In genomic region chr10:8350626-8351025, GRCm38 (mm10) we compare ENCODE assay signal across 17 mouse cellular contexts.
"Had no signal": no experiment of that assay in that cellular context is flagged by ENCODE, and none has a peak within 500 bp of the region (broad histone marks: within the 10 kb centered on the region; RNA-seq: fewer than 3 reads in every experiment).

No protein-coding gene starts in this region.

- H3K27me3 ChIP-seq: midbrain, embryonic 12.5 days; neural tube, embryonic 13.5 days; neural tube, embryonic 15.5 days had no signal

- DNase-seq: lung, adult 18-20 months; lung, embryonic 14.5 days; lung, postnatal 10 days; midbrain, embryonic 14.5 days; retina, postnatal 1 day; right cerebral cortex, adult 18-20 months; right cerebral cortex, postnatal 25 days; right cerebral cortex, postnatal 4 days; spleen, adult 18-20 months; thymus, adult 18-20 months; thymus, postnatal 14 days; thymus, postnatal 36 days had no signal

- H3K4me1 ChIP-seq: midbrain, embryonic 10.5 days; midbrain, embryonic 12.5 days; neural tube, embryonic 15.5 days had no signal

- H3K27ac ChIP-seq: midbrain, embryonic 10.5 days; midbrain, embryonic 12.5 days; neural tube, embryonic 13.5 days; neural tube, embryonic 15.5 days had no signal

- H3K4me3 ChIP-seq: midbrain, embryonic 10.5 days; midbrain, embryonic 12.5 days; myocyte; neural tube, embryonic 13.5 days; neural tube, embryonic 15.5 days had no signal
